Mouse (Mus musculus) thymus, postnatal 4 days (tissue): ENCODE results near the gene Serpinc1.
"Not testable (repeated sequence)": the region's sequence is repeated elsewhere in the genome, so short reads cannot be mapped to it uniquely, and the experiment has no call there.

Experiments
- DNase-seq: peaks from one replicate; pipeline ENCODE4 v3.0.0; 2021

Gene Serpinc1

DNA sequence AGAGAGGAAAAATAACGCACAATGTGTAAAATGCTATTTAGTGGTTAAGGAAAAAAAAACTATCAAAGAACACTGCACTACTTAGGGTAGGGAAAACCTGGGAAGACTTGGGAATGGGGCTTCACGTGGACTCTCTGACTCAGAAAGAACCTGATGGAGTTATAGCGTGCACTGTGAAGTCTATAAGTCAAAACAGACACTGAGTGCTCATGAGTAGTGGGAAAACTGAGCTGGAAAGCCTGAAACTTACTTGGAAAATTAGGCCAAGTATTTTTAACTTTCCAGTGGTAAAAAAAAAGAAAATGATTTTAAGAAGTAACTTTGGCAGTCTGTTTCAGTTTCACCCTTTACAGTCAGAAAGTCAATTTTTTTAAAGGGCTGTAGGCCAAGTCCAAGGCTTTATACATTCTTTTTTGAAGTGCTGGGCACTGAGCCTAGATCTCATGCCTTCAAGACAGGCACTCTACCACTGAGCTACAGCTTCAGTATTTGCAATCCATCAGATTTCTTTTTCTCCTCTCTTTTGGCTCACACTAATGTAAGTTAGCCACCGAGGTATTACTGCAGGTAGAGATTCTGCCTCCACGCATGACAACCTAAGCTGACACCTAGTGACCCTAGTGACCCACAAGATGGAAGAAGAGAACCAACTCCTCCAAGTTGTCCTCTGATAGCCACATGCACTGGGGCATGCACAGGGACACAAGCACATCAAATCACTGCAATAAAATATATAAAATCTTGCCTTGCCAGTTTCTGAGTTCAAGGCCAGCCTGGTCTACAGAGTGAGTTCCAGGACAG, 47.2 kb downstream of the Serpinc1 start:
- DNase-seq = no peak

DNA sequence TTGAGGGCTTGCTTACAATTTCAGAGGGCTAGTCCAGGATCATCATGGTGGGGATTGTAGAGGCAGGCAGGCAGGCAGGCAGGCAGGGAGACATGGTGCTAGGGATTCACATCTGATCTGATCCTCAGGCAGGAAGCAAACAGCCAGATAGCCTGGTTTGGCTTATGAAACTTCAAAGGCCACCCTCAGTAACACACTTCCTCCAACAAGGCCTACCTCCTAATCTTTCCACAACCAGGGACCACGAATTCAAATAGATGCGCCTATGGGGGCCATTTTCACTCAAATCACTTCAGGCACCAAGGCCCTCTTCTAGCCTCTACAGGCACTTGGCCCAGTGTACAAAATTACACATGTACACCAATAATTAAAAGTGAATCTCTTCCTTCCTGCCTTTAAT, 48.8 kb downstream of the Serpinc1 start:
- DNase-seq = no peak

DNA sequence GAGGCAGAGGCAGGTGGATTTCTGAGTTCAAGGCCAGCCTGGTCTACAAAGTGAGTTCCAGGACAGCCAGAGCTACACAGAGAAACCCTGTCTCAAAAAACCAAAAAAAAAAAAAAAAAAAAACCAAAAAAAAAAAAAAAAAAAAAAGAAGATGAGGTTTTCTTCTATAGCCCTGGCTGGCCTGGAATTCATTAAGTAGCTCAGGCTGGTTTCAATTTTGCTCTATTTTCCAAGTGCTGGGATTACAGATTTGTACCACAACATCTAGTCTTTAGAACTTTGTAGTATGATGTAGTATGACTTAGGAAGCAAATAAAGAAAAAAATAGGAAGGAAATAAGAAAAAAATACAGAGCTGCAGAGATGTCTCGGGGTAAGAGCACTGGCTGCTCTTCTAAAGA, 50.0 kb downstream of the Serpinc1 start:
- DNase-seq = not testable (repeated sequence)

DNA sequence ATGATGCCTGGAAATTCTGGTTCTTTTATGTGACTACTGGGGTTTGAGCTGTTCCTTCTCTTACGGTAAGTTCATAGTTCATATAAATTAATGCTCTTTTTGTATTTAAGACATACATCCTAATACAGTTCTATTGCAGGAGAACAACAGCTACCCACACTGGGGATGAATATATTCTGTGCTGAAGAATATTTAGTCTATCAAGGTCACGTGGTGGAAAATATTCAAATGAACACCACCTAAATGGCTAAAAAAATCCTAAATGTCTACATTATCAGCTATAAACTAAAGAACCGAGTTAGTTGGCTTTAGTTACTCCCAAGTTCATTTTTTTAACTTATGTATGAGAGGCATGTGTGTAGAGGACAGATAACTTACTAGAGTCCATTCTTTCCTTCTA, 51.7 kb downstream of the Serpinc1 start:
- no peak for DNase-seq

DNA sequence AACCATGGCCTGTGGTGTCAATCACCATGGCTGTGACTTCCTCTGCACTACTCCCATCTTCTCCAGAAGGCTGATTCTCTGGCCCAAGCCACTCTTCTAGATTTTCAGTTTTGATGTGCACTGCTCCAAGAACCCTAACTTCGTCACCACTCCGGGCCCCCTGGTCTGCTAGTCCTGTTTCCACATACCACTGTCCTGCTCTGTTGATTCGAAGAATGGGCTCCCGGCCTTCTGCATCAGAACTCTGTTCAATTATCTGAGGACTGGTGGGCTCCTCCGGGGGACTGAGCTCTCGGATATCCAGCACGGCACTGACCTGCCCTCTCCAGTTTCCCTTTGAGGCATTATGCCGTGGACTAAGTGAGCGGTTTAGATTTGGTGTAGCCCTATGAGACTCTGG, 53.5 kb downstream of the Serpinc1 start:
- DNase-seq = no peak

DNA sequence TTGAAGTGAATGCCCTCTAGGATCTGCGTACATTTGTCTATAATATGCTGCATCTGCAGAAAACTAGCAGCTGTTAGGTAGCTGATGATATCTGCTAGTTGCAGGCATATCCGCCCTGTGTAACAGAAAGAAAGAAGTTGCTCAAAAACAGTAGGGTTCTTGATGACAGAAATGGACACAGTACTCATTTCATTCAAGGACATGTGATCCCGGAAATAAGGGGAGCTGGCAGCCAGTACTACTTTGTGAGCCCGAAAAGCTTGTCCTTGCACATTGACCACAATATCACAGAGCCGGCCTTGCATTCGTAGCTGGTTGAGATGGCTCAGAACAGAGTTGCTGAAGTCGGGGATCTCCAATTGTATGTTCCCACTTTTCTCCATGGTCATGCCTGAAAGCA, 54.0 kb downstream of the Serpinc1 start:
- no peak for DNase-seq

DNA sequence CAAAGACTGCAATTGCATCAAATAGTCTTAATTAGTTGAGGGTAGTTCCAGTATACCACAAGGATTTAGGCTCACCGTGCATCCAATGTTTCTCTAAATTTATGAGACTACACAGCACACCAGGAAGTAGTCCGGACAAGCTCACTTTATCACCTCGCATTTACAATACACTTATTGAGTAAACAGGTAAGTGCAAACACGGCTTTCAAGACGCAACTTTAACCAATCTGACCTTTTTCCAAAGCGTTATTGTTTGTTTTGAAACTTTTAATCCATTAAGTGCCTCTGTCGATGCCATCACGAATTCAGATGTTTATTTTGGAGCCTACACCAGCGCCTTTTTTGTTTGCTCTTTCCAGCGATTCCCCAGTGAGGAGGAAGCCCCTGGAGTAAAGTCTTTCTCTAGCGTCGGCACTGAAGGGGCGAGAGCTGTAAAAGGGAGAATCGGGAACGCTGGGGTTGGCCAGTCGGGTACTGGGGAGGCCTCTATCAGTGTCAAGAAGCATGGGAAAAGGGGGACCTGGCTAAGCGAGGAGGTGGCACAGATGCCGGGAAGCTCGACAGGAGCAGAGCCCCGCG, 55.6 kb downstream of the Serpinc1 start:
- DNase-seq = no peak

DNA sequence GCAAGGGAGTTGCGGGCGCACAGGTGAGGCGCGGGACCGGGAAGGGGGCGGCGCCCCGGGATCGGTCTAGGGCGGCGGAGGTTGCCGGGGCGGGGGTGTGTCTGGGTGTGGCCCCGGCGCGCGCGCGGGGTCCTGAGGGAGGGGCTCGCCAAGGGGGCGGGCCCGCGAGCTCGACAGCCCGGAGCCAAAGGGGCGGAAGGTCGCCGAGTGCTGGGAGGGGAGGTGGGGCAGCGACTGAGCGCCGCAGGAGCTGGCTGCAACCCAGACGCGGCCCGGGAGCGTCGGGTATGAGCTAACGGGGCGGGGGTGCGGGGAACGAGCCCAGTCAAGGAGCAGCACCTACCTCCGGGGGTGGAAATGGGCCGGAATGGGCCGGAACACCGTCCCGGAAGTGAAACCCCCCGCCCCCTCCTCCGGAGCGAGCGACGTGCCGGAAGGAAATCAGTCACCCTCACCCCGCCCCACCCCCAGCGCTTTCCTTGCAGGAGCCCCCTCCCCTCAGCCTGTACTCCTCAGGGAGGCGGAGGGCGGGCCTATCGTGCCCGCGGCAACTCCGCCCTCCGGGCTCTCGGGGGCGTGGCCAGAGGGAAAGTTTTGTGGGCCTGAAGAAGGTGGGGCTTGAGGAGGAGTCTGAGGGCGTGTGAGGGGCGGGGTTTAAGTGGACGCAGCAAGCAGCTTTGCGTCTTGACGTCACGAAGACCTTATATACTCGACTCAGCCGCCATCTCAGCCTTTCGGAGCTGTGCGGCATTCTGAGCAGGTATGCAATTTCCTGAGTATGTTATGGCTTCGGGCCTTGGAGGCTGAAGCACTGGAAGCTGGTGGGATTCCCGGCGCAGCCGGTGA, 56.3 kb downstream of the Serpinc1 start, which contains the start of gene Zbtb37:
Zbtb37 (minus strand) TSS at position 415 of the 846 bp plus-strand sequence.
- peak; percentile 100 for DNase-seq

DNA sequence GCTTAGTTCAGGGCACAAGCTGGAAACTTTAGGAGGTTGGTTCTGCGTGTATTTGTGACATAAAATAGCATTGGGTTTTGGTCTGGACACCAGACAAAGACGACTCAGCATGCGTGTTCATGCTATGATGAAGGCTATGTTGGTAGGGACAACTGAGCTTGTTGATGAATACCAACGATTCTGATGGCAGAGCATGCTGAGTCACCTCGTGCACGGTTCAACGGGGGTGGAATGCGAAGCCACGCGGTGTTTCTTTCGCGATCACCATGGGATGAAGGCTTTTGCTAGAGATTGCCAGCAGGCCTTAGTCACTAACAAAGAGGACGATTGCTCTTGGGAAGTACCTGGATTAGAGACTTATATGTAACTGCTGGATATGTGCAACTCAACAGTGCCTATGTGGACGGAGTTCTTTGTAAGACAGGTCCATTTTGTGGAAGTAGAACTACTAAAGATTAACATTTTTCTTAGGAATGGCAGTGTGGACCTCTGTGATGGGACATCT, 56.9 kb downstream of the Serpinc1 start:
- DNase-seq = peak; percentile 66

DNA sequence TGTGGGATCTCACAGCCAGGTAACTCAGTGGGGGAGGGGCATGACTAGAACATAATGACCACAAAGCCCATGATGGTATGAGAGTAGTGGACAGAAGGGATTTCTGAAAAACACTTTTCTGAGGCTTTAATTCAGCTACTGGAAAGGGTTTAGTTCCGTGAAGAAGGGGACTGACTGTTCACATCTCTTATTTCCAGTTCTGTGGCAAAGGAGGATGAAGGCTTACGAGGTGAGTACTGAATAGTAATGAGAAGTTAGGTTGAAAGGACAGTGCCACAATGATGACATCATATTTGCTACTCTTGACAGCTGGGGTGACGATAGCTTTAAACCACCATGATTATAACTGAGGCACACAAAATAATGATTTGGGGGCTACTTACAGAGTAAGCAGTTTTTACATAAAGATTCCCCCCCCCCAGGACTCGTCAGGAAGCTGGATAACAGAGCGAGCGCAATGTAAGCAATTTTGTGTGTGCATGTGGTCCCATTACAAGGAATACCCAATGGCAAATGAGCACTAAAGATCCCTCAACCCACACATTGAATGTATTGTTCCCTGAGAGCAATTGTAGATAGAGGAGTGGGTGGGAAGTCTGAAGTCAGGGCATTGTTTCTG, 57.5 kb downstream of the Serpinc1 start:
- DNase-seq = peak; percentile 21

DNA sequence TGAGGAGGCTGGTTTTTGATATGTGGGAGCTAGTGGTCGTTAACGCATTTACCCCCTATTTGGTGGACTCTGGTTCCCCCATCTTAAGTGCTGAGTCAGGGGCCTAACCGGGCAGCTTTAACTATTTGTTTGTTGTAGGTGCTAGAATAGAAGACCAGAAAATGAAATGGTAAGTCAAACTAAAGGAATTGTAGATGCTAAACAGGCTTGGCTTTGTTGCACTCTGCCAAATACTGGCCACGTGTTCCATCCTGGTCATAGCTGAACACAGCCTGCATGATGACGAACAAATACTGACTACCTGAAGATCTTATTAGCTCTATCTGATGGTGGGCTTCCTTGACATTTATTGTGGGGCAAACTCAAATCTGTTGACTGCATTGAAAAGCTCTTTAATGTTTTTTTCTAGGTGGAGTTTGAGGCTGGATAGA, 58.0 kb downstream of the Serpinc1 start:
- no peak for DNase-seq

DNA sequence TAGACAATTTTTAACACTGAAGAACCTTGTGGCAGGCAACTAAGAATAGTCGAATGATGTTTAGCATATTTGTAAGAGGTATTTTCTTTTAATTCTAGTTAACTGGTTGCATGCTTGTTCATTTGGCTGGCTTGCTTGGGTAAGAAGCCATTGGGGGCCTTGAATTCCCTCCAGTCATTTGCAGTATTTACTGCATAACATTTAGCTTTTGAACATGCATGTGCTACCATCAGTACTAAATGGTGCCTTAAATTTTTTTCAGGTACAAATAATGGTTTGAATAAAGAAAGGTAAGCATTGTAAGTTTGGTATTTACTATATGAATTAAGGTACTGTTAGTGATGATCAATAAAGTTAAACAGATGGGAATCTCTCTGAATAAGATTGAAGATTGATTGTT, 58.6 kb downstream of the Serpinc1 start:
- no peak for DNase-seq

DNA sequence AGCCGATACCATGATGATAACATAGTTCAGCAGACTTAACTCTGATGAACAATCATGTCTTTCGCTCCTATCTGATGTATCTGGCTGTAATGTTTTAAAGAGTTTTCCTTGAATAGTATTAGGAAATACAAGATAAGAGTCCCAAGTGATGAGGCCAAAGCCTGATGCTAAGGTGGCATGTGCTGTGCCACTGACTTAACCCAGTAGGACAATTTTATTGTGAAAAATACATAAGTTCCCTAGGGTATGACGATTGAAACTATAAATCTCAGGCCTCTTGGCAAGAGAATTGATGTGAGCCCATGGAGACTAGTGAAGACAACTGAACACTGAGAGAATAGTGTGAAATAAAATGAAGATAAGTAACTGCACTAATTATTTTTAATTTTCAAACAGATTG, 59.2 kb downstream of the Serpinc1 start:
- DNase-seq = no peak

DNA sequence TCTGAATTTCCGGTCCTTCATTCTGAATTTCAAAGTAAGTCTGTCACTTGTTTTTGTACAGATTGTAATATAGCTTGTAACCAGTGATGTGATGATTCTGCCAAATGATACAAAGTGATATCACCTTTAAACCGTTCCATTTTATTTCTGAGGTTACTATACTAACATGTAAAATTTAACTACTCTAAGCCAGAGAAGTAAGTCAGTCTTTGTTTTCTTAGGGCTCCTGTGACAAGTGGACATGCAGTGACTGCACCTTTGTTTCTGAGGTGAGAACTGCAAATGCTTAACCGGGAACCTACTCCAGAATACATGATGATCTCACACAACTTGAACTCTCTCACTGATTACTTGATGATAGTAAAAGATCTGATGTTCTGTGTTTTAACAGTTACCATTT, 59.6 kb downstream of the Serpinc1 start:
- DNase-seq = no peak

DNA sequence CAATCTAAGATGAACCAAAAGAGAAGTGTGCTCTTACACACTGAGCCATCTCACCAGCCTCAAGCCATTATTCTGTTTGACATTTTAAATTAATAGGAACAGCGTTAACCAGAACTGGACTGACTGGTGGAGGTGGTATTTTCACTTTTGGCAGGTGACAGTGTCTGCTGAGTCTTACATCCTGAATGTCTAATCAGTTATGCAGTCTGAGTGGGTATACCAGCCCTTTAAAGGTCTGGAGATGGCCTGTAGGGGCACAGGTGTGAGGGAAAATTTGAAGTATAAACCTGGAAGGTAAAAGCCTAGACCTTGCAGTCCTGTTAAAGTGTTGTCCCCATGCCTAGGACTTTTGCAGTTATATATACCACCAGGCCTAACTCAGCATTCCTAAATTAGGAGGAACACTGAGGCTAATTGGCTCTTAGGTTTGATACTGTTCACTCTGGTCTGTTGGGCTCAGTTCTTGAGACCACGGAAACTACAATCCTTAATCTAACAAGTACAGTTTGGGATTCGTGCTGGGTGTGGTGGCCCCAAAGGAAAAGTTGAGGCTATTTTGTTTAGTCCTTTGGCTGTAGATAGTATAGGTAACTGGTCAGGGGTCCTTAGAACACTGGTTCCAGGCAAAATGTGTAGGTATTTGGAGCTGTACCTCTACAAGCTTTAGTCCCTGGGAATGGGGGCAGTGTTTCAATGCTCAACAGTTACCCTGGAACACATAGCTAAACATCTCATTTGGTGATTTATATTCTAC, 60.8 kb downstream of the Serpinc1 start:
- no peak for DNase-seq

DNA sequence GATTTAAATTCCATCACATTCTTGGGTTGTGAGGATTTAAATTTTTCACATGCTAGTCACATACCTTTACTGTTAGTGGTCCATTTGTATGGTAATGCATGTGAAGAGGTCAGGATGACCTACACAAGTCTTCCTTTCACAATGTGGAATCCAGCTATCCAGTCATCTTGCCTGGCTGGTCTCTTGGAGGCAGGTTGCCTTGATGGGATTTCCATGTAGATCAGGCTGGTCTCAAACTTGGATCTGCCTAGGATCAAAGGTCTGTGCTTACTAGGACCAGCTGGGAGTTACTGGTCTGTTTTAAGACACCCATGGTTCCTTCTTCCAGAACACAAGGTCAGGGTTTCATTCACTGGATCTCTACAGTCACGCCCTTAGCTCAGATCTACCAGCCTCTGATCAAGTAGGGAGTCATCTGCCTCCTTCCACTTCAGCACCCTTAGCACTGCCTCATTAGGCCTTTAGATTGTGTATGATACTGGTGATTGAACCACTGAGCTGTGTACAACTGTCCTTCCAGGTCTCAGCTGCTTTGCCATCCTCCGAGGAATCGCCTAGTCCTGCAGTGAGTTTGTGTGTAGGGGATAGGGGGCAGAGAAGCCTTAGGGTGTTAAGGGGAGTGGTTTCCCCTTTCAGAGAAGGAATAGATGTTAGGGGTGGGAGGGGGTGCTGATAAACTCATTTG, 61.5 kb downstream of the Serpinc1 start:
- DNase-seq = no peak

DNA sequence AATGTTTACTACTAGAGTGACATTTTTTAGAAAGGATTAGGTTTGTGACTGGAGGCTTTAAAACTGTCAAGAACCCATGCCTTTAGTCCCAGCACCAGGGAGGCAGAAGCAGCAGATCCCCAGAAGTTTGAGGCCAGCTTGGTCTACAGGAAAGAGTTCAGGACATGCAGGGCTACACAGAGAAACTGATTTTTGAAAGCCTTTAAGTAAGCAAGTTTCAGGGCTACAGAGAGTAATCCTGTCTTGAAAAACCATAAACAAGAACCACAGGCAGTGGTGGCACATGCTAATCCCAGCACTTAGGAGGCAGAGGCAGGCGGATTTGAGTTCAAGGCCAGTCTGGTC, 62.0 kb downstream of the Serpinc1 start:
- DNase-seq = no peak

DNA sequence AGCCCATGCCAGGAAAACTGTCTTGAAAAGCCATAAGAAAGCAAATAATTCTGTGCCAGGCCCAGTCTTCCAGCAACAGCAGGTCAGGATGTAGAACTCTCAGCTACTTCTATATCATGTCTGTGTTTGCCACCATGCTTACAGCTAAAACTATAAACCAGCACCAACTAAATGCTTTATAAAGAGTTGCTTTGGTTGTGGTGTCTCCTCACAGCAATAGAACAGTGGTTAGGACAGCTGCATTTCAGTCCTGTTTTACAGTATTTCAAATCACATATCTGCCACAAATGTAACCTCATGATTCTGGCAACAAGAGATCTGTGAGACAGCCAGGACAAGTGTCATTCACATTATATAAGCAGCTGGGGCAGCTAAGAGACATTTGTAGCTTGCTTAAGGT, 62.5 kb downstream of the Serpinc1 start:
- no peak for DNase-seq

DNA sequence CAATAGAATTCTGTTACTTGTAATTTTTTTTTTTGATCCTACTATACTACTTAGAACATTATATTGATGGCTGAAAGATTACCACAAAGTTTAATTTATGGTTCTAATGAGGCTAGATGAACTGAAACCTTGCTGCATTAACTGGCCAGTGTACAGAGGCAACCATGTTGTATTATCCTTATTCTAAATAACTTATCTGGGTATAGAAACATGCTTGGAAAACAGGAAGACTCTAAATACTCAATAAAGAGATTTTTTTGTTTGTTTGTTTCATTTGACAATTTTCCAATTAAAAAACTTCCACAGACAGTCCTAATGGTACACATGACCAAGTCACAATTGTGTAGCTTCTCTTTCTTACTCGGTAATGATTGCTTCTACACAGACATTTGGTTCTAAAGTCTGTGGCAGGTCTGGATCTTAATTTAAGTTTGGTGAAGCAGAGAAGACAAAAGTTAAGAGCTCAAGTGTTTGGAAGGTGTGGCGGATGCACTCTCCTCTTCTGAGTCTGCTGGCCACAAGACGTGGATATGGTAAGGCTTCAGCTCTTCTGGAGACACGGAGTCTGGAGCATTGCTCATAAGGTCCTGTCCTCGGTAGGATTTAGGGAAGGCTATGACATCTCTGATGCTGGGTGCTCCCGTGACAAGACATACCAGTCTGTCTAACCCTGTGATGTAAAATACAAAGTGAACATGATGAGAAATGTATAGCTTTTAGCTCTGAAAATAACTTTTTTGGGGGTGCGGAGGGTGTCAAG, 63.1 kb downstream of the Serpinc1 start:
- no peak for DNase-seq

DNA sequence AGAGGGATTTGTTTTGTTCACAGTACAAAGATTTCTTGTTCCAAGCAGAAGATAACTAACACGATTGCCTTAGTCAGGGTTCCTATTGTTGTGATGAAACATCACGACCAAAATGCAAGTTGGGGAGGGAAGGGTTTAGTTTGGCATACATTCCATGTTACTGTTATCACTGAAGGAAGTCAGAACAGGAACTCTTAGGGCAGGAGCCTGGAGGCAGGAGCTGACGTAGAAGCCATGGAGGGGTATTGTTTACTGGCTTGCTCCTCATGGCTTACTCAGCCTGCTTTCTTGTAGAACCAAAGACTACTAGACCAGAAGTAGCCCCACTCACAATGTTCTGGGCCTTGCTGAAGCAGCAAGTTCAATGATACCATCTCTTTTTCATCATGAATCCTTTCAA, 68.6 kb downstream of the Serpinc1 start:
- DNase-seq = no peak
